Mouse (Mus musculus) olfactory bulb, adult 2 months (tissue): ENCODE measurements around the gene Nxf1. TPM values are rescaled to one million over a fixed set of nuclear protein-coding genes. Genes with fewer than 3 reads are reported as not detected.
A peak's percentile ranks its signal among the peaks of the same experiment; 100 is the strongest.
"Not testable (repeated sequence)": the region's sequence is repeated elsewhere in the genome, so short reads cannot be mapped to it uniquely, and the experiment has no call there.

Experiments used
- H3K27ac ChIP-seq: fragments of 200-500 bp; 2 replicates; pipeline ENCODE4 v1.5.1; 2012; ENCODE audit warnings: low read depth, low read length; ENCODE audit not compliant: insufficient read depth
- H3K4me1 ChIP-seq: fragments of 200-500 bp; 2 replicates; pipeline ENCODE4 v1.6.1; 2012; ENCODE audit warnings: low read length; ENCODE audit not compliant: control insufficient read depth, insufficient read depth
- H3K4me3 ChIP-seq: fragments of 200-500 bp; 2 replicates; pipeline ENCODE4 v1.5.1; 2012; ENCODE audit warnings: mild to moderate bottlenecking, low read depth, low read length, moderate library complexity; ENCODE audit not compliant: insufficient read depth
- CTCF ChIP-seq: fragments of 200-500 bp; IDR thresholded peaks from 2 replicates; pipeline ENCODE4 v1.5.1; 2012; ENCODE audit warnings: low read depth, mild to moderate bottlenecking, low read length, moderate library complexity; ENCODE audit not compliant: insufficient read depth
- POLR2A ChIP-seq: fragments of 200-500 bp; IDR thresholded peaks from 2 replicates; pipeline ENCODE4 v1.6.1; 2012; ENCODE audit warnings: mild to moderate bottlenecking, low read depth, low read length, moderate library complexity; ENCODE audit not compliant: insufficient read depth
- WGBS: fragments of 180-500 bp; shearing (Covaris S2); methylation state at CpG from one replicate; pipeline ENCODE4 v1.1.7; 2018; 5-methylcytosine and 5-hydroxymethylcytosine counted together
- polyA plus RNA-seq: library from polyadenylated mRNA; stranded (reverse); fragments of >200 nt; gene quantifications from 2 replicates; pipeline ENCODE4 v1.2.4, GENCODE M21; 2012; ENCODE audit warnings: low replicate concordance; ENCODE audit not compliant: missing spikeins, insufficient read depth, insufficient read length

The Nxf1 gene
- polyA plus RNA-seq, 1 experiment = not detected

- Histone ChIP-seq H3K4me3 (peak within 1 kb of the TSS; percentile 94), H3K27ac (peak within 1 kb of the TSS; percentile 97)
Measured at GRCm38 (mm10) chr19:8722907-8723573, 33.8 kb upstream of the Nxf1 start, which contains the start of gene Slc3a2. TSS of gene Slc3a2 (minus strand) at chr19:8723369.

GRCm38 (mm10) chr19:8723574-8724346, 33.1 kb upstream of the Nxf1 start:
- Histone ChIP-seq H3K4me1 (peaks cover 4% of the 10 kb centered on the region; the same call in 1 of the 2 replicates), H3K27ac (peak overlapping the region; percentile 58; the same call in 1 of the 2 replicates), H3K4me3 (peak overlapping the region; percentile 61)
- under 1% methylated on average over 20 of the region's 20 CpGs for WGBS
- TF ChIP-seq CTCF = no peak
- TF ChIP-seq POLR2A = no peak

More at GRCm38 (mm10) chr19:8722907-8723573, 33.8 kb upstream of the Nxf1 start, which contains the start of gene Slc3a2:
- TF ChIP-seq CTCF (no peak), POLR2A (peak; percentile 57; the same call in 1 of the 2 replicates)
- H3K4me1 ChIP-seq = peaks cover 4% of the 10 kb centered on the region; the same call in 1 of the 2 replicates
- WGBS = under 1% methylated on average over 50 of the region's 50 CpGs

- H3K4me1 ChIP-seq = peaks cover 4% of the 10 kb centered on the region; the same call in 1 of the 2 replicates
- WGBS = 7% methylated on average over 2 of the region's 2 CpGs
- no peak overlapping the region for H3K27ac ChIP-seq
- no peak overlapping the region for H3K4me3 ChIP-seq
- no peak for TF ChIP-seq POLR2A
- no peak for TF ChIP-seq CTCF
Measured at GRCm38 (mm10) chr19:8724392-8724791, 32.5 kb upstream of the Nxf1 start.

- TF ChIP-seq POLR2A = no peak
- TF ChIP-seq CTCF = no peak
- peaks cover 4% of the 10 kb centered on the region; the same call in 1 of the 2 replicates for H3K4me1 ChIP-seq
- 47% methylated on average over 4 of the region's 4 CpGs for WGBS
- no peak overlapping the region for H3K27ac ChIP-seq
- H3K4me3 ChIP-seq = no peak overlapping the region
Measured at GRCm38 (mm10) chr19:8725081-8725613, 31.7 kb upstream of the Nxf1 start.

- TF ChIP-seq CTCF (no peak), POLR2A (no peak)
- Histone ChIP-seq H3K4me3 (no peak overlapping the region), H3K27ac (no peak overlapping the region), H3K4me1 (no peaks in the 10 kb centered on the region; the same call in 1 of the 2 replicates)
- 47% methylated on average over 3 of the region's 3 CpGs for WGBS
Measured at GRCm38 (mm10) chr19:8726609-8727390, 30.1 kb upstream of the Nxf1 start.

- WGBS = 34% methylated on average over 5 of the region's 5 CpGs
- TF ChIP-seq POLR2A (no peak), CTCF (no peak)
- Histone ChIP-seq H3K27ac (no peak overlapping the region), H3K4me1 (no peaks in the 10 kb centered on the region), H3K4me3 (no peak overlapping the region)
Measured at GRCm38 (mm10) chr19:8727495-8728114, 29.3 kb upstream of the Nxf1 start.

GRCm38 (mm10) chr19:8728335-8729099, 28.4 kb upstream of the Nxf1 start:
- H3K27ac ChIP-seq, H3K4me3 ChIP-seq, H3K4me1 ChIP-seq: not testable (repeated sequence)
- 50% methylated on average over 3 of the region's 3 CpGs for WGBS

- Histone ChIP-seq H3K4me1 (peaks cover 2% of the 10 kb centered on the region; the same call in 1 of the 2 replicates), H3K4me3 (no peak overlapping the region), H3K27ac (no peak overlapping the region)
- no peak for TF ChIP-seq POLR2A
- no peak for TF ChIP-seq CTCF
- WGBS = 69% methylated on average over 3 of the region's 3 CpGs
Measured at GRCm38 (mm10) chr19:8734334-8734733, 22.5 kb upstream of the Nxf1 start.
